Mouse (Mus musculus): Measurements from ENCODE around the gene Tob1.

Gene Tob1

DNA sequence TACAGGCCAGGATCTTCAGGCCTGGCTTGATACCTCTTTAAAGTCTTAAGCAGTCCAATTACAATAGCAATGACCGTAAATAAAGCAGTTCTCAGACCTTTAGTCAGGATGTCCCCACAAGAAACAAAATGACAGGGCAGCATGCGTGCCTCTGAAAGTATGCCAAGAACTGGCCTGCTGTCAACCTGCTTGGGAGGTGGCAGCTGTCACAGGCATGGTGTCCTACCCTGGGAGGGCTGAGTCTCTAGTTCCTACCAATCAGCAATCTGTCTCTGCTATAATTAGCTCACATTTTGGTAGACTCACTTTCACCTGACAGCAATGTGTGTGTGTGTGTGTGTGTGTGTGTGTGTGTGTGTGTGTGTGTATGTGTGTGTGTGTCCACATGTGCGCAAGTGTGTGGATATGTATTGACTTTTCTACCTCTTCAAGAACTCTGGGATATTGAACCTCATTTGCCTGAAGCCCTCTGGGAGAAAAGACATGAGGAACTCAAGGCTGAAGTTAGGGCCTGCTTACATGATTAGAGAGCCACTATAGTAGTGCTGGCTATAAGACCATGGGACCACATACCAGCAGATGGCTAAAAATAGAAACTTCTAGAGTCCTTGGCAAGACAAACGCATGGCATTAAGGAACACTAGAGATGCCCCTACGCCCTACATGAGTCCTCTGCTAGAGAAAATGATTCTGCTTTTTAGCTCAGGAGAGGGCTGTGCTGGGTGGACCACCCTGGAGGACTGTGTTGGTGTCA is 18.1 kb downstream of the Tob1 start:
- DNase-seq (ENCODE audit: low spot score), result no peak

GRCm38 (mm10) chr11:94230244-94230643 is 19.0 kb downstream of the Tob1 start:
- no peak for DNase-seq (ENCODE audit: low spot score)

- DNase-seq (ENCODE audit: low spot score), result peak; percentile 2
Observed at GRCm38 (mm10) chr11:94231821-94232552, 20.7 kb downstream of the Tob1 start.

GRCm38 (mm10) chr11:94233405-94233804 is 22.2 kb downstream of the Tob1 start:
- no peak for DNase-seq (ENCODE audit: low spot score)

DNA sequence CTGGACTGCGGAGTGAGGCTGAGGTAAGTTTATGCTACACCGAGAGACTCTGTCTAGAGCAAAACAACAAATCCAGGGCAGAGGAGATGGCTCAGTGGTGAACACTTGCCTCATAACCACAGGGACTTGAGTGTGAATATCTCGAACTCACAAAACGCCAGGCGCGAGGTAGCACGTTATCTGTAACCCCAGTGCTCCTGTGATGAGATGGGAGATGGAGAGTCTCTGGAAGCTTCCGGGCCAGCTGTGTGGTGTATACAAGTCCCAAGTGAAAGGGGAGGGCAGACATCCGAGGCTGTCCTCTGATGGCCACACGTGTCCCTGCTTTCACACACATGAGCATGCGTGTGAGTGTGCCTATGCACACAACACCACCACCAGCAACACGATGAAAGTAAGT is 23.1 kb downstream of the Tob1 start:
- no peak for DNase-seq (ENCODE audit: low spot score)

DNA sequence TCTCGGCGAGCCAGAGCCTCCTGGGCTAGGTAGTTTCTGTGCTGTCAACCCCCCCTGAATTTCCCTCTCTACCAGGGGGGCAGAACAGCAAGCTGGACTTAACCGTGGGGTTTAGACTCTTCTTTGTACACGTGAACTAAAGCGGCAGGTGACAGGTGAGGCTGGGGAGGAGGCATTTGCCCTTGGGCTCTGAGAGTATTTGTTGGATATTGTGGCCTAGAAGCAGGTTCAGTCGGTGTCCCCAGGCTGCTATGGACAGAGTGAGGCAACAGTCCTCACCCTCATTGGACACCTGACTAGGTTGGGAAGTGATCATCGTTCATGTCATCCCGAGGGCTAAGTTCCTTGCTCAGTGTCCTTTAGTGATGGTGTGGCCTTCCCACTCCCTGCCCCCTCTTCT is 23.6 kb downstream of the Tob1 start:
- no peak for DNase-seq (ENCODE audit: low spot score)

GRCm38 (mm10) chr11:94236074-94236473 is 24.8 kb downstream of the Tob1 start:
- DNase-seq (ENCODE audit: low spot score), result peak; percentile 45

- DNase-seq (ENCODE audit: low spot score), result no peak
Observed at GRCm38 (mm10) chr11:94238786-94239185, 27.5 kb downstream of the Tob1 start.

DNA sequence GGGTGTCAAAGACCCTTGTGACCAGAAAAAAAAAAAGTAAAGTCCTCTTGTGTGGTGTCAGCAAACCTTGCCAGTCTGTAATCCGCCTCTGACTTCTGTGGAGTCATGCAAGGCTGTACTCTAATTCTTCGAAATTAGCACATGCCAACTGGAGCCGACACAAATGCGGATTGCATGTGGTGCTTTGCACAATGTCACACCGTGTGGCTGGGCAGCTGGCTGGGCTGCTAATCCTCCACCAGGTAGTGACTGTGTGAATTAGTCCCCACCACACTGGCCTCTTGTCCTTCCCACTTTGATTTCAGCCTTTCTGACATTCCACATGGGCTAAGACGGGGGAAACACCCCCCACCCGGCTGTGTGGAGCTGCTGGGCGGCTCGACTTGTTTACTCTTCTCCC is 28.5 kb downstream of the Tob1 start:
- no peak for DNase-seq (ENCODE audit: low spot score)

- DNase-seq (ENCODE audit: low spot score), result no peak
Observed at GRCm38 (mm10) chr11:94242760-94243421, 31.6 kb downstream of the Tob1 start.

GRCm38 (mm10) chr11:94243422-94244180 is 32.3 kb downstream of the Tob1 start:
- DNase-seq (ENCODE audit: low spot score), result no peak

DNA sequence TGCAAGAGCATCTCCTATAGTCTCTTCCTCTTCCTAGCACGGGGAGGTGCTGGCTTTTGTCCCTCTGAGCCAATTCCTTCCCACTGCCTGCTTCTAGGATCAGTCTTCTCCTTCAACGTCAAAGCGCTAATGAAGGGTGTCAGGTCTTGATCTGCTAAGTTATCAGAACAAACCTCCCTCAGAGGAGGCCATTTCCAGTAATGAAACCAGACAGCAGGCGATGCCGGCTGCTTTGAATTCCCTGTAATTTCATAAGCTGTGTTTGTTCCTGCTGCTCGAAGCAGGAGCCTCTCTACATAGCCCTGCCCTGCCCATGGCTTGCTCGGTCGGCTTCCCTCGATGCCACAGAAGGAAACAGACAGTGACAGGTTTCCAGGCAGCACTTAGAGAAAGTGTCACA is 33.1 kb downstream of the Tob1 start:
- DNase-seq (ENCODE audit: low spot score), result no peak

DNA sequence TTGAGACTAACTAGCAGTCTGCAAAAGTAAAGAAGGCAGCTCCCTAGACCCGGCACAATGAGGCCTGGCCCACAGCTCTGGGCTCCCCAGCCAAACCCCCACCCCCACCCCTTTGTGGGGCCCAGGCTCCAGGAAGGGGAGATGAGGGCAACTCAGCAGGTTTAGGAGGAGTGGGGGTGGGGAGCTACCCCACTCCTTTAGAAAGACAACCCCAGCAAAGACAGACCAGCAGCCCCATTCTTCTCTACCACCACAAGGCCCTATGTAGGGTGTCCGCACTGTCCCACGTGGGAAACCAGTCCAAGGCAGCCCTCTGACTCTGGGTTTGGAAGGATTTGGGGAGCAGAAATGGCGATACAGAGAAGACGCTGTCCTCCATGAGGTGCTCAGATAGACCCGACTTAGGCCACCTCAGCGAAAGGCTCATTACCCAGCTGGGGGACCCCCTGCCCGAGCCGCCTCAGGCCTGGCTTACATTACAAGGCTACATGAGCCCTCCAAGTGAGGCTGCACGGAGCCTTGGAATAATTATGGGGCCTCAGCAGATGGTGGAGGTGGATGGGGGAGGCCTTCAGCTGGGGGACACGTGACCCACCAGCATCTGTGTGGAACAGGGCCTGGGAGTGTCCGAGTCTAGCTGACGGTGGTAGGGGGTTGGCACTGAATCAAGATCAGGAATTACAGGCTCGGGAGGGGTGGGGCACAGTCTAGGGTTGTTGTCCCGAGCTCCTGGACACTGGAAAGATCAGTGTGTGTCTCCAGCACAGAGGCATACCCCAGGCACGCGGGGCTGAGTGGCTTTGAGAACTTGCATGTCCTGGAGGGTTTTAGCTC is 34.9 kb downstream of the Tob1 start, which contains the start of gene Wfikkn2:
TSS of gene Wfikkn2 (minus strand) at position 51 of the 834 bp plus-strand sequence.
- no peak for DNase-seq (ENCODE audit: low spot score)

DNA sequence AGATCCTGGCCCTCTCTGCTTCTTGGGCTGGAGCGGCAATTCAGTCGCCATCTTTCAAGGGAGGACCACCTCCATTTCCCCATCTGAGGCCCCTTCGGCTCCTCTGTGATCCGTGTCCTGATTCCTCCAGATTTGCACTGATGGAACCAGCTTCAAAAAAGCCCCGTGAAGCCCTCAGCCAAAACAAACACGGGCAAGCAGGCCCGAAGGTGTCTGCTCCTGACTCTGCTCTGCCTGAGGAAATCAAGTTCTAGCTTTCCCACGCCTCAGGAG is 35.5 kb downstream of the Tob1 start:
- DNase-seq (ENCODE audit: low spot score), result no peak

GRCm38 (mm10) chr11:94253156-94253555 is 41.9 kb downstream of the Tob1 start:
- no peak for DNase-seq (ENCODE audit: low spot score)

GRCm38 (mm10) chr11:94253691-94254090 is 42.4 kb downstream of the Tob1 start:
- DNase-seq (ENCODE audit: low spot score), result no peak

GRCm38 (mm10) chr11:94255733-94256132 is 44.5 kb downstream of the Tob1 start:
- no peak for DNase-seq (ENCODE audit: low spot score)

- DNase-seq (ENCODE audit: low spot score), result no peak
Observed at GRCm38 (mm10) chr11:94257987-94258386, 46.7 kb downstream of the Tob1 start.

DNA sequence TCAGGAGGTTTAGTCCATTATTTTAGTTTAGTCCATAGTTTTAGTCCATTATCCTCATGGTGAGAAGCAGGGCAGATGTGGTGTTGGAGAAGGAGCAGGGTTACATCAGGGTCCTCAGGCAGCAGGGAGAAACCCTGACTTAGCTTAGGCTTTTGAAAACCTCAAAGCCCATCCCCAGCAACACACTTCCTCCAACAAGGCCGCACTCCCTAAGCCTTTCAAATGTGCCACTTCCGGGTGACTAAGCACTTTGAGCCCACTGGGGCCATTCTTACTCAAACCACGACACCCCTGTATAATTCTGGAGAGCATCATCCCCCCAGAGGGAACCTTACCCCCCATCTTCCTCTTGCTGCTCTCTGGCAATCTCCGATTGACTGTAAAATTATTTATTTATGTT is 48.6 kb downstream of the Tob1 start:
- no peak for DNase-seq (ENCODE audit: low spot score)

GRCm38 (mm10) chr11:94261585-94262370 is 50.5 kb downstream of the Tob1 start:
- DNase-seq (ENCODE audit: low spot score), result no peak
